Comparison of ENCODE assay signal across 8 mouse cellular contexts in genomic region chrX:133689576-133690250, GRCm38 (mm10). TPM values are rescaled to one million over a fixed set of nuclear protein-coding genes. Genes with fewer than 3 reads are reported as not detected.
A peak's percentile ranks its signal among the peaks of the same experiment; 100 is the strongest.
DNase-seq lines count a peak whose midpoint lies in the region; ATAC-seq lines count a peak whose summit lies in the region.

No protein-coding gene starts in this region.

- H3K9me3 ChIP-seq in kidney, embryonic 15.5 days (replicated peaks): no peaks in the 10 kb centered on the region
- no peaks in the 10 kb centered on the region for H3K9me3 ChIP-seq in forebrain, embryonic 15.5 days
- H3K9me3 ChIP-seq in intestine, embryonic 14.5 days (ENCODE audit: control insufficient read depth, low read length): no peaks in the 10 kb centered on the region
- no peaks in the 10 kb centered on the region for H3K9me3 ChIP-seq in neural tube, embryonic 11.5 days (ENCODE audit: control insufficient read depth, low read length)

- H3K9ac ChIP-seq in kidney, embryonic 15.5 days: 0 out of 2 replicates have a peak overlapping the region, but pooled peaks have one; percentile 14
- peak overlapping the region; percentile 59 for H3K9ac ChIP-seq in forebrain, embryonic 15.5 days (replicated peaks)
- H3K9ac ChIP-seq in intestine, embryonic 14.5 days (ENCODE audit: low read length): peak overlapping the region; percentile 25; the same call in 1 of the 2 replicates
- H3K9ac ChIP-seq in neural tube, embryonic 11.5 days (ENCODE audit: low read length): peak overlapping the region; percentile 51; the same call in 1 of the 2 replicates

- no peak overlapping the region for H3K27ac ChIP-seq in kidney, embryonic 15.5 days
- H3K27ac ChIP-seq in forebrain, embryonic 15.5 days (replicated peaks): peak overlapping the region; percentile 87
- H3K27ac ChIP-seq in intestine, embryonic 14.5 days (ENCODE audit: low read depth): no peak overlapping the region
- H3K27ac ChIP-seq in neural tube, embryonic 11.5 days (ENCODE audit: low read depth, low read length): no peak overlapping the region

- 14% methylated on average over 35 of the region's 35 CpGs for WGBS in kidney, embryonic 15.5 days
- WGBS in forebrain, embryonic 15.5 days: 27% methylated on average over 35 of the region's 35 CpGs
- WGBS in intestine, embryonic 14.5 days: 14% methylated on average over 35 of the region's 35 CpGs
- WGBS in neural tube, embryonic 11.5 days: 34% methylated on average over 35 of the region's 35 CpGs

- H3K4me3 ChIP-seq in kidney, embryonic 15.5 days (replicated peaks): peak overlapping the region; percentile 58
- peak overlapping the region; percentile 65 for H3K4me3 ChIP-seq in forebrain, embryonic 15.5 days
- peak overlapping the region; percentile 46 for H3K4me3 ChIP-seq in intestine, embryonic 14.5 days (ENCODE audit: low read depth, low read length)
- peak overlapping the region; percentile 52 for H3K4me3 ChIP-seq in neural tube, embryonic 11.5 days (ENCODE audit: low read depth, low read length)

- H3K4me1 ChIP-seq in kidney, embryonic 15.5 days: peaks cover 8% of the 10 kb centered on the region; the same call in 1 of the 2 replicates
- peaks cover 19% of the 10 kb centered on the region; the same call in 1 of the 2 replicates for H3K4me1 ChIP-seq in forebrain, embryonic 15.5 days
- H3K4me1 ChIP-seq in intestine, embryonic 14.5 days (replicated peaks; ENCODE audit: control insufficient read depth, insufficient read depth, low read length): no peaks in the 10 kb centered on the region
- no peaks in the 10 kb centered on the region for H3K4me1 ChIP-seq in neural tube, embryonic 11.5 days (ENCODE audit: control insufficient read depth, insufficient read depth, low read length)

- peaks cover 48% of the 10 kb centered on the region for H3K27me3 ChIP-seq in kidney, embryonic 15.5 days
- H3K27me3 ChIP-seq in forebrain, embryonic 15.5 days: no peaks in the 10 kb centered on the region
- peaks cover 34% of the 10 kb centered on the region for H3K27me3 ChIP-seq in intestine, embryonic 14.5 days (replicated peaks; ENCODE audit: control insufficient read depth, insufficient read depth, low read length)
- H3K27me3 ChIP-seq in neural tube, embryonic 11.5 days (ENCODE audit: control insufficient read depth, insufficient read depth, low read length): no peaks in the 10 kb centered on the region; the same call in 1 of the 2 replicates

- no peaks in the 10 kb centered on the region for H3K36me3 ChIP-seq in kidney, embryonic 15.5 days
- no peaks in the 10 kb centered on the region for H3K36me3 ChIP-seq in forebrain, embryonic 15.5 days
- no peaks in the 10 kb centered on the region for H3K36me3 ChIP-seq in intestine, embryonic 14.5 days (ENCODE audit: control insufficient read depth, insufficient read depth, low read length)
- H3K36me3 ChIP-seq in neural tube, embryonic 11.5 days (ENCODE audit: control insufficient read depth, insufficient read depth, low read length): no peaks in the 10 kb centered on the region

- no peak for DNase-seq in kidney, adult 8-10 months
- peak; percentile 18 for DNase-seq in brain, adult 2 months (ENCODE audit: low read depth, low spot score)
- DNase-seq in intestine, embryonic 14.5 days (ENCODE audit: low spot score): no peak
- peak; percentile 40 for DNase-seq in neural tube, embryonic 11.5 days (ENCODE audit: low spot score)
- DNase-seq in spleen, postnatal 14 days (ENCODE audit: low spot score in 2 of 2): no peak
- no peak for DNase-seq in frontal cortex, postnatal 25 days (ENCODE audit: low spot score in 2 of 2)

- no peak for ATAC-seq in kidney, embryonic 15.5 days (replicated peaks; ENCODE audit: low FRiP score)
- 0 out of 2 replicates have a peak, but pooled peaks have one; percentile 4 for ATAC-seq in forebrain, embryonic 15.5 days (replicated peaks)
- ATAC-seq in intestine, embryonic 14.5 days (replicated peaks; ENCODE audit: low FRiP score, low TSS enrichment, low read depth): no peak
- no peak for ATAC-seq in neural tube, embryonic 11.5 days (ENCODE audit: insufficient read depth, low FRiP score, low TSS enrichment)

- H3K4me2 ChIP-seq in kidney, embryonic 15.5 days: peak overlapping the region; percentile 86
- peak overlapping the region; percentile 81 for H3K4me2 ChIP-seq in forebrain, embryonic 15.5 days (replicated peaks)
- H3K4me2 ChIP-seq in intestine, embryonic 14.5 days (ENCODE audit: low read length): peak overlapping the region; percentile 54
- peak overlapping the region; percentile 71 for H3K4me2 ChIP-seq in neural tube, embryonic 11.5 days (ENCODE audit: low read depth)

RNA-seq across cellular contexts. Expression of gene Pcdh19, which starts 0.9 kb away (rescaled TPM):
- 2.9 and 4.4 TPM in 2 replicates for polyA plus RNA-seq in kidney, embryonic 15.5 days (2015; fragmentation: Nextera tagmentation; extraction: Ambion mirVana)
- polyA plus RNA-seq in forebrain, embryonic 15.5 days (2015; fragmentation: Nextera tagmentation; extraction: Ambion mirVana): 14.3 and 14.9 TPM in 2 replicates
- 2.0 and 3.0 TPM in 2 replicates for polyA plus RNA-seq in intestine, embryonic 14.5 days (2014; fragmentation: Nextera tagmentation; extraction: Ambion mirVana)
- 3.4 and 4.0 TPM in 2 replicates for polyA plus RNA-seq in neural tube, embryonic 11.5 days (2014; fragmentation: Nextera tagmentation; extraction: Ambion mirVana)

Comparison
In these comparisons a context has a peak if more than half of its experiments do, and no peak if none do; other contexts are left out.
1. DNase-seq: peak in brain, adult 2 months (single experiment) and neural tube, embryonic 11.5 days (single experiment); none in kidney, adult 8-10 months (0 of 2), intestine, embryonic 14.5 days (single experiment), spleen, postnatal 14 days (0 of 2) and frontal cortex, postnatal 25 days (0 of 2).
2. Peak in every context shown above with its lines, with median percentiles within 50 percentile points of each other: H3K4me2 ChIP-seq, H3K4me3 ChIP-seq and H3K9ac ChIP-seq.